Mouse (Mus musculus) ovary, postnatal 36 days (tissue): ENCODE data around the gene Habp2.
A peak's percentile ranks its signal among the peaks of the same experiment; 100 is the strongest.
"Not testable (repeated sequence)": the region's sequence is repeated elsewhere in the genome, so short reads cannot be mapped to it uniquely, and the experiment has no call there.

Experiments used
- DNase-seq: peaks from one replicate; pipeline ENCODE4 v3.0.0; 2022; ENCODE audit warnings: low spot score, mixed read lengths

Habp2 gene

DNA sequence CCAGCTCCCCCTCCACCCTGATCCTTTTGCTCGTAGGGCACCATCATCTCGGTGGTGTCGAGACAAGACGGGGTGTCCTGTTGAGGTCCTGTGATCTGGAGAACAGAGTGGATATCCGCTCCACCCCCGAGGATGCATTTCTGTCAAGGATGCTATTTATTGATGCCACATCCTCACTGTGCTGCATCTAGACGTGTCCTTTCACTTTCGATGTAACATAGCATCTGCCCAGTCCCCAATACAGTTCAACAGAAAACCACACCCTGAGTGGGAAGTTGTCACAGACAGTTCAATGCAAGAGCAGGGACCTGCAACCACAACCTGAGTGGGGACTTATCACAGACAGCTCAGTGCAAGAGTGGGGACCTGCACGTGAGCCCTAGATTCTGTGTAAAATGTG lies 9.7 kb downstream of the Habp2 start:
- no peak for DNase-seq

DNA sequence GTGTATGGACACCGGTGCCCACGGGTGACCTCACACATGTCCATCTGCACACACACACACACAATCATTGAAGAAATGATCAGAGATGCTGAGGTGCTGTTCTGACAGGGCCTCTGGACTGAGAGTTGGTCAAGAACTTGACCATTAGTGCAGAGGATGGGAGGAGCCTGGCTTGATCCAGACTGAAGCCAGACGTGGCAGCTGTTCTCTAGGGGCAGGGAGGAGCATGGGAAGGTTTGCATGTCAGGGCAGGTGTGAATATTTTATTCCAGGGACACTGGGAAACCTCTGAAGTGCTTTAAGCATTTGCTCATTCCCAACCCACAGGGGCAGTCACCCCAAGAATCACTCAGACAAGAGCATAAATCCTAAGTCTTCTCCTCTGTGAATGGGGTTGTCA lies 10.3 kb downstream of the Habp2 start:
- no peak for DNase-seq

DNA sequence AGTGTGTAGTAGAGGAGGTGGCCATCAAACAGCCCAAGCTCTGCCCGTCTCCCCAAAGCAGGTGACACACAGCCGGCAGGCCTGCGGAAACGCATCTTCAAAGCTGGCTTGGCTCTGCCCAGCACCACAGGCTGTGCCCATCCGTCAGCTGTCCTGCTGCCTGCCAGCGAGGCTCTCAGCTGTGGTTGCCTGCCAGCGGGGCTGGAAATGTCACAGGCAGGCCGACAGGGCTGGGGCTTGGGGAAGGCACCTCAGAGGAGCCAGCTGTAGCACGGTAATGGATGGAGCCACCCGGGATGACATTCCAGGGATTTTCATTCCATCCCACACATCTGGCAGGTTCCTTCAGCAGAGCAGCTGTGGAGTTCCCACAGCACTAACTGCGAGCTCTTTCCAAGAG lies 13.9 kb downstream of the Habp2 start:
- DNase-seq, result no peak

DNA sequence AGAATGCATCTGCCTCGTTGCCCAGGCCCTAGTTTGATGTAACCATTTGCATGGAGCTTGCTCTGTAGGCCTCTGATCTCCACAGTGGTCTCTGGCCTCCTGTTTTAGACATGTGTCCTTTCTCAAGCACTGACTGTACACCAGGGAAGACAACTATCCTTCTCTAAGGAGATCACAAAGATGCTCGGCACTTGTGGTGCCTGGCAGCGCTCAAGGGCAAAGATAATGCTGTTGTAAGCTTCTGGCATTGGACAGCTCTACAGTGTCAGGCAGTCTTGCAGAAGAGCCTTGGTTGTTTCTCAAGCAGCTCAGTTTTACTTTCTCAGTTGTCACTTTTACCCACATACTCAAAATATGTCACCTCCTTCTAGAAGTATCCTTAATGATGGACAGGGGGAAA lies 29.6 kb downstream of the Habp2 start:
- no peak for DNase-seq

DNA sequence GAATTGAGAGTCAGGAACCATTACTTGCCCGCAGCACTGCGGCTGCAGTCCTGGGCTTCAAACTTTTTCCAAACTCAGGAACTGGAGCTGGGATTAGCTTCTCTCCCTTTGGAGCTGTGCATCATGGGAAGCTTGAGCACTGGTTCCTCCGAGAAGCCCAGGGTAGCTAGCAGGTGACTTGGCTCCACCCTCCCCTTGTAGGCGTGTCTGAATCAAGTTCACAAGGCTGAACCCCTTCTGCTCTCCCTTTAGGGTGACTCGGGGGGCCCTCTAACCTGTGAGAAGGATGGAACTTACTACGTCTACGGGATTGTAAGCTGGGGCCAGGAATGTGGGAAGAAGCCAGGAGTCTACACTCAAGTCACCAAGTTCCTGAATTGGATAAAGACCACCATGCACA lies 32.3 kb downstream of the Habp2 start:
- no peak for DNase-seq

DNA sequence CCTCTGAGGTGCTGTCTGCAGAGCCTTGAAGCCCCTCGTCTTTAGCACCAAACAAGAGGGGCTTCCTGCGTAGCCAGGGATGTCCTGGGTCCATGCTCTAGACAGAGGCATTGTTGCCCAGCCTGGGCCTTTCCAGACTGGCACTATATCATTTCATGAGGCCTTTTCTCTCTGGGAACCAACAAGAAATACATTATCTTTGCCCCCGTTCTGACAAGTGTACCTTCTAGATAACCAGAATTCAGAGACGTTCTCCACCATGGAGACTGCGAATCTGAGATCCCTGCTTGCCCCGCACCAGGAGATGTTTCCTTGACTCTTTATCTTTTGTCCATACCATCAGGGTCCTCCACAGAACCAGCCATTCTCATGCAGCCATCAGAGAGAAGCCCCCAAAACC lies 32.7 kb downstream of the Habp2 start:
- no peak for DNase-seq

DNA sequence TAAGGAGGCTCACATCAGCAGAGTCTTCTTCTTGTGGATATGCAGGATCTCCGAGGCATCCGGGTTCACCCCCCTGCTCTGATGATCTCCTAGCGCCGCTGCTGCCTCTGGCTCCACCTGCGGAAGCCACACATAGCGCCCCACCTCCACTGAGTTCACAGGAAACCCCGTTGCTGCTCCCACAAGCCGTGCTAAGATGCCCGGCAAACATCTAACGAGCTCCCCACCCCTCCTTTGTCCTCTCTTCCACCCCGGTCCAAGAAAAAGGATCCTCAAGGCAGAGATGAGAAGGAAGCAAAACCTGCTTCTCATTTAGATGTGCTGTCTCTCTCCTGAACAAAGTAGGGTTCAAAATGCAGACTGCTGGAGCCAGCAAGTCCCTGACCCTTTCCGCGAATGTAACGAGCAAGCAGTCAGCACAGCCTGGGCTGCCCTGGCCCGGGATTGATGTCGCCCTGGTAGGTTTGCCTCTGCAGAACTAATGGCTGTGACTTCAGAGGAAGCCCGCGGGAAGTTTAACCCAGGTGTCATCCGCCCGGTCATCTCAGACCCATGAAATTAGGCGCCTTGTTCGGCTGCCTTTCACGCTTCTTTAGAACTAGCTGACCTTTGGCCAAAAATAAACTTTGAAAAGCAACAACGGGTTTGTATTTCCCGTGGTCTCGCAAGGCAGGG lies 33.4 kb downstream of the Habp2 start:
- DNase-seq, result no peak

DNA sequence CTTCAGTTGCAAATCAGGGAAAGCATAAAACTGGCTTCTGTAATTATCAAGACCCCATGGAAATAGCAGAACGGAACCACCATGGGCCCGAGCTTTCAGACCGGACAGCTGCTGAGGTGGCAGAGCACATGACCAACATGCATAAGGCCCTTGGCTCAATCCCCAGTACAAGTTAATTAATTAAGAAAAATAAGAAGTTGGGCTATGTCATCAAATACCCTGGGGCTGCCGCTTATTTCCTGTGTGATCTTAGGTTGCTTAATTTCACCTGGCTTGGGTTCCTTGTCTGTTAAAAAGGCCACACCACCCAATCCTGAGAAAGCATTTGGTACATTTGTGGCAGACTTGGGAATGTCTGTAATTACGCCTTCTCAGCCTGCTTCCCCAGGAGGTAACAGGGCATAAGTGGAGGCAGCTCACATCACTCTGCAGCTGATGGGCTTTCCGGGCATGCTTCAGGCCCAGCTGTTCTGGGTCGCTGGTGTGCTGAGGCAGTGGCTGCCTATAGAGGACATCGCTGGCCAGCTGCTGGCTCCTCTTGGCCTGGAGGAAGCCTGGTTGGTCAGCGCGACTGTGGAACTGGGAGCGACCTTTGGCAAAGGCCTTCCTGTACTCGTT lies 34.5 kb downstream of the Habp2 start:
- no peak for DNase-seq

DNA sequence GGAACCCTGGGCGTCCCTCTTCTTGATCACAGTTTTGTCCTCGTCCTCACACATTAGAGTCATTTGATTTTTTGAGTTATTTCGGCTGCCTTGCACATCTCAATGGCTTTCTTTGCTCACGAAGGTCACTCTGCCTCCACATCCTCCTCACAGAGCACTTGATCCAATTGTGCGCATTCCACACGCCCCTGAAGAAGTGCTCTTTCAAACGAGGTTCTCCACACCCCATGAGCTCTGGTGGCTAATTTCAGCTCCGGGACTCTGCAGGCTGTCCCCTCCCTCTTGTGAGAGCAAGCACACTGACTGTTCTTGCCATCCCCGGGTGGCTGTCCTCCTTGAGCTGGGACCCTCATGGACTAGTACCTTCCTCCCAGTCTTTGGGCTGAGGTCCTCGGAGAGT lies 38.7 kb downstream of the Habp2 start:
- DNase-seq, result no peak

DNA sequence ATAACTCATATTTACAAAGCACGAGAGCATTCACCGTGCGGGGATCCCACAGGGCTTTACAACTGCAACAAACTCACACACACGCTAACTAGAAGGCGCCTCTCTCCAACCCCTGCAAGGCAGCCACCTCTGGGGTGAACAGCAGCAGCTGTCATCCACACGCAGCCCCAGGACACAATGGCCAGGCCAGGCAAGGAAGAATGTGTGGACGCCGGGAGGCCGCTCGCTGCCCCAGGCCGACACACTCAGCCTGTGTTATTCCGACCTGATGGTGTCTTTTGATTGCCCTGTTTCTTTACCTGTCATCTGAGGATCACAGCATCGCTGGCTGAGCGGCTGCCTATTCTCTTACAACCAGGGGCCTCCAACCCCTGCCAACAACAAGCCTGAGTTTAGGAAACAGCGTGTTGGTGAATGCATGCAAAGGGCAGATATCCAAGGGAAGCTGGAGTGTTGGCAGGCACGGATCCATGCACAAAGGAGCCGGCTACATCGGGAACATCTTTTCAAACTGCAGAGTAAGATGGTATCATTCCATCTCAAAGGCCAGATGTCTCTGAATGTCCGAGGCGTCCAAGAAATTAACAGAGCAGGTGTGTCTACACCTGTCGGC lies 39.4 kb downstream of the Habp2 start:
- DNase-seq, result no peak

DNA sequence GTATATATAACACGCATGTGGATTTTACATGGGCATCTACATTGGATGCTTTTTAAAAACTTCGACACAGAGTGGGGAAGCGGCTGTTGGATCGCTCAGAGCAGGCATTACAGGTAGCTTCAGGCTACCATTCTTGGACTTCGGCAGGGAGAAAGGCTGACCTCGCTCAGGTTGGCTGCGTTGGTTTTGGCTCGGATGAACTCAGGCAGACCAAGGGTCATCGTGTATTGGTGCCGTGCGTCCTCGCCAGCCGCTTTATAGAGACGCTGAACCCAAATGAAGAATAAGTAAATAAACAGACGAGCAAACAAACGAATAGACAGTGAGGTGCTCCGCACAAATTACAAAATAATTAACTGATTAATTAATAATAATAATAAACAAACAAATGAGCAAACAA lies 49.4 kb downstream of the Habp2 start:
- no peak for DNase-seq

DNA sequence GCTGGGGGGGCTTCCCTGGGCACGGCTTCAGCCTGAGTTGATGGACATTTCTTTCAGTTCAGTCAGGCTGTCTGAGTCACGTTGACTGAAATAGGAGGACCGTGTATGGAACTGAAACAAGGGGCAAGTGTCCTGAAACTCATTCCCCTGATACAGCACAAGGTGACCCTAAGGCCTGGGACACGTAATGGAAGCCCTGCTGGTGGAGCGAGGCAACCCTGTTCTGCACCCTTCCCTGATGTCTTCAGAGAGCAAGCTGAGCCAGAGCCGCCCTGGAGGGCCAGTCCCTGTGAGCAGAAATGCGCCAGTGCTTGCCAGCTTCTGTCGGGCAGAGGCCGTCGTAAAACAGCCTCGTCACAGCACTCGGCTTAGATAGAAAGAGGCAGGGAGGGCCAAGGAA lies 49.9 kb downstream of the Habp2 start:
- DNase-seq, result no peak

DNA sequence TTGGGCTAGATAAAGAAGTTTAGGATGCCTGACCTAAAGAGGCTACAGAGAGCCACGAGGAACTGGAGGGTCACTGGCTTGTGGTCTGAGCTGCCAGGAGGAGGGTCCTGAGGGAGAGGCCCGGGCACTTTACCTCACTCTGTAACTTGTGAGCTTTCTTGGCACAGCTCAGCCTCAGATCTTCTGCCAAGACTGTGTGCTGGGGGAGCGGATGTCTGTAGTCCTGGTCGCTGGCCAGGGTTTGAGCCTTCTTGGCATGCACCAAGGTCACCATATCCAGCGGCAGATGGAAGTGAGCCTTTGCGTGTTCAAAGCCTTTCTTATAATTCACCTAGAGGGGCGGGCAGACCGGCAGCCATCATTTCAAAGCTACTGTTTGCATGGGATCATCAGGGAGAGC lies 55.1 kb downstream of the Habp2 start:
- DNase-seq, result peak; percentile 75

DNA sequence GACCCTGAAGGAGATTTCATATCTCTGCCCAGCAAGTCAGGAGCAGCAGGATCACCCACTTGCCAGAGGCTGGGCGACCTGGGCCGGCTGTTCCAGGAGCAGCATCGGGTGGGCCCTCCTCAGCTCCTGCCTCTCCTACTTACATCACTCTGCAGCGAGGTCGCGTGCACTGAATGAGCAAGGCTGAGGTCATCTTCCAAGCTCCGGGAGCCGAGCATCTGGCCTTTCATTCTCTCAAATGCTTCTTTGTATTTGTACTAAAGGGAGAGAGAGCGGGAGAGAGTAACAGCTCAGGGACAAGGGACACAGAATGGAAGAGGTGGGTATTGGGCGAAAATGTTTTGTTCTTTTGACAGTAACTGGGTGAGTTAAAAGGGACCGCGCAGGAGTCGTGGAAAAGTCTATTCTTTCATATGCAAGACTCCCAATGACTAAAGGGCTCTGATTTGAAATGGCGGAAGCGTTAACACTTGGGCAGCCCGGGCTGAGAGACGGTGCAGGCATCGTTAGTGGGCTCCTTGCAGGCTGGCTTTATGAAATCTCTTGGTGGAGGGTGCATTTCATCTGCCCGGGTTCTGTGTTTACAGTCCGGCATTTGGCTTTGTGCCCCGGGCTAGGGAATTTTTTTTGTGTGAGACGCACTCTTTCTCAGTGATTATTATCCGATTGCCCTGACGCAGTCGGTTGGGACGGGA lies 57.1 kb downstream of the Habp2 start:
- no peak for DNase-seq

DNA sequence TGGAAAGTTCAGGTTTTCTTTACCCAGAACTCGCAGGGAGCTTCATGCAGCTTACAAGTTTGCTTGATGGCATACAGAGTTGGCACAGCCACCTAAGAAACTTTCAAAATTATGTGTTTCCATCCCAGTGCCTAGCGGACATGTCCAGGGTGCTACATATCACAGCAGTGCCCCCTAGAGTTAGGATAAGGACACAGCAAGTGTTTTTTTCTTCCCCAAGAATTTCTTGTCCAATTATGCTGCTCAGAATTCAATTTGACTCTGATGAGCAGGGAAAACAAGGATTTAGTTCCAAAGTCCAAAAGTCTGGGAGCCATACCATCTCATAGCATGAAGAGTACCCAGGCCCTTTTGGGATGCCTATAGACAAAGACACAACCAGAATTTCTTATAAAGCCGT lies 59.1 kb downstream of the Habp2 start:
- DNase-seq, result no peak

DNA sequence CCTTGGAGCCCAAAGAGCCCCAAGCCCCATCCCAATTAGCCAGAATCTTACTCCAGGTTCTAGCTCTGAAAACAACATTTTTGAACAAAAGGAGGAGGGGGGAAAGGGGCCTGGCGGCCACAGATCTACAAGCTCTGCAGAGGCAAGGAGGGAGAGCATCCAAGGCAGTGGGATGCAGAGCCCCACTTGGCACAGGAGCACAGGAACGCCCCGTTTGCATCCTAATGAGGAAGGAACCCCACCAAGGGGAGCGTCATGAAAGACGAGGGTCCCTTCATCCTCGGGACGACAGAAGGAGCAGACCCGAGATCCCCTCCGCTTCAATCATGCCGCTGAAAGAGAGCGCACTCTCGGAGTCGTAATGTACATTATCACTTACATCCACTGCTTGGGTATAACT lies 59.8 kb downstream of the Habp2 start:
- no peak for DNase-seq

DNA sequence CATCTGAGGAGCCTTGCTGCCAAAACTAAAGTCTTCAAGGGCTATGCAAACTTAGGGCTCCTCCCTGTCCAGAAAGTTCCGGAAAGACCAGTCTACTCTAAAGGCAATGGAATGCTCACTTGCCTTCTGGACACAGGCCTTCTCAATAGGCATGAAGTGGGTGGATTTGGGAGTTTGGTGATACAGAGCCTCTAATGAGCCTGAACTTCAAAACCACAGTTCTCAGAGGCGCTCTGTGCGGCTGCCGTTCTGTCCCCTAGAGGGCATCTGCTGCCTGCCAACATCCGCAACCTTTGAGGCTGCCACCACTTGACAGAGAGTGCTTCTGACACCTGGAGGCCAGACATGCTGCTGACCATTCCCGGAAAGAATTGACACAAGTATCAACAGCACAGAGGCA lies 62.4 kb downstream of the Habp2 start:
- DNase-seq, result no peak

DNA sequence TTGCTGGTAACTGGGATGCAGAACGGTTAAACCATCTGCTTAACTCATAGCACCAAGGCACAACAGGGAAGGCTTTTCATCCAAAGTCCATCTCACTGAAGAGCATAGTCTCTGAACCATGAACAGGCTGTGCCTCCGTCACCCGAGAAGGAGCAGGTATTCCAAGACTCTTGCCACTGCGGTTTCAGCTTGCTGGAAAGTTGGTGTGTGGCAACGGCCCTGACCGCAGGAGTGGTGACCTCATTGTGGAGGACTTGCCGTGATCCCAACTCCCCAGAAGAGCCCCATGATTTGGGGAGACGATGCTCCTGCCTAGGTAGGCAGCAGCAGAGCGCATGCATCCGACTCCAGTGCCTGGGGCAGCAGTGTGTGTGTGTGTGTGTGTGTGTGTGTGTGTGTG lies 66.8 kb downstream of the Habp2 start:
- no peak for DNase-seq

DNA sequence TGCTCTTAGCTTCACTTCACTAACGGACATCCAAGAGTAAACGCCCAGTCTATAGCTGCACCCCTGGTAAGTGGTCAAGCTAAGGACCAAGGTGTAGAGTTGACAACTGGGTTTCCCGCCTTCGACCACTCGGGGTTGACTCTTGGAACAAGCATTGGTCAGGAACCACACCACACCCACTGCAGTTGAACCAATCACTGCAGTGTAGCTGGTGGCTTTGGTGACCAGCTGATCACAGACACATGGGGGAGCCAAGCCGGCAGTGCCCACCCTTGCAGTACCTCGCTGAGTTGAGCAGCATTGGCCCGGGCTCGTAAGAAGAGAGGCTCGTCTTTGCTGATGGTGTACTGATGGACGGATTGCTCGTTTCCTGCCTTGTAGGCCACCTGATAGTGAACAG lies 68.3 kb downstream of the Habp2 start:
- DNase-seq, result no peak

DNA sequence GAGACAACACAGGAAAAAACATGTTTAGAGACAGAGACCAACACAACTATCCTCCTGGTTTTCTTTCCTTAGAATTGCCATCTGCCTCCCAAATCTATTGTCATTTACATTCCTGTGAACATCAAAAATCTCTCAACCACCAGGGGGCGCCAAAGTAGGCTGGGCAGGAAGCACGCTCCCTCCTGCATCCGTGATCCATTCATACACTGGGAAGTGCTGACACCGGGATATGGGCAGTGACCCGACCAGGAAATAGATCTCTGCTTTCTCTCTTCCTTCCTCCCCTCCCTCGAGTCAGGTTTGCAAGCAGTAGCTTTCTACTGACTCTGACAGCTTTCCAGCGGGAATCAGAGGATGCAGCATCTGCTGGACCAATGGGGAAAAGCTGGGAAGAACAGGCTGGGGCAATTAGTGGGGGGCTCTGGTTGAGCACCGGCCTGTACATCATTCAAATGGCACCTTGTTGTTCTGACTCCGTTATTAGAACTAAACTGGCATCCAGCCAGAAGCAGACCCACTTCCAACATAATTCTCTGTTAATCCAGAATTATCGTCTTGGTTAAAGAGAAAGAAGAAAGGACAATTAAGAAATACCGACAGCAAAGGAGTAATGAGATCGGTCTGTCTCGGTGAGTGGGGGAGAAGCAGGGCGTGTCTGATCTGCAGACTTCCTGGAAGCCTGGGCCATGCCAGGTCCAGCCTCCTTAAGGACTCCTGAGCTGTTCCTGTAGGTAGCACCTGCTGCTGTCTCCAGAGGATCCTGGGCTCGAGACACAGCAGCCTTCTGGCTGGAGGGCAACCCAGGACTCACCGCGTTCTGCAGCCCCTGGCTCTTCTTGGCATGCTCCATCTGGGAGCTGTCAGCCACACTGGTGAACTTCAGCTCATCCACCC lies 69.8 kb downstream of the Habp2 start:
- peak; percentile 52 for DNase-seq

DNA sequence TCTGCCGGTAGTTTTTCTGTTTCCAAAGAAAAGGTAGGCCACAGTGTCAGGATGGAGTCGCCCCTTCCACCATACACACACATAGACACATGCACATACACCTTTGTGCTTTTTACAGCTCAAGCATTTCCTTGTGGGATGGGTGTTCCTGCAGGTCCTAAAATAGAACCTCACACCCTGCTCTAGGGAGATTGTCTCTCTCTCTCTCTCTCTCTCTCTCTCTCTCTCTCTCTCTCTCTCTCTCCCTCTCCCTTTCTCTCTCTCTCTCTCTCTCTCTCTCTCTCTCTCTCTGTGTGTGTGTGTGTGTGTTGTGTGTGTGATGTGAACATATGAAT lies 70.4 kb downstream of the Habp2 start:
- DNase-seq, result not testable (repeated sequence)

DNA sequence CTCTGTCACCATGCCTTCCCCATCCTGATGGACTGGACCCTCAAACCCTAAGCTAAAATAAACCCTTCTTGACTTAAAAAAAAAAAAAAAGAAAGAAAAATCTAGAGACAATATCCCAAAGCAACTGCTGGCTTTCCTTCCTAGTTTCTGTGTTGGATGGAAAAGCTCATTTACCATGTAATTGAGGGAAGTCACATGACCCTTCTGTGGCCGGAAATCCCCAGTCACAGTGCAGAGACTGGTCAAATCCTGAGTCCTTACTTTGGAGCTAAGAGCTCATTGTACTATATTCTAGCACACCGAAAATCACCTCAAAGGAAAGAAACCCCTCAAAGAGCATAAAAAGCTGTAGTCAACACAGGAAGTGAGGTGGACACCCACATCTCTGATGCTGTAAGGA lies 72.0 kb downstream of the Habp2 start:
- no peak for DNase-seq
